In the genomic region with DNA sequence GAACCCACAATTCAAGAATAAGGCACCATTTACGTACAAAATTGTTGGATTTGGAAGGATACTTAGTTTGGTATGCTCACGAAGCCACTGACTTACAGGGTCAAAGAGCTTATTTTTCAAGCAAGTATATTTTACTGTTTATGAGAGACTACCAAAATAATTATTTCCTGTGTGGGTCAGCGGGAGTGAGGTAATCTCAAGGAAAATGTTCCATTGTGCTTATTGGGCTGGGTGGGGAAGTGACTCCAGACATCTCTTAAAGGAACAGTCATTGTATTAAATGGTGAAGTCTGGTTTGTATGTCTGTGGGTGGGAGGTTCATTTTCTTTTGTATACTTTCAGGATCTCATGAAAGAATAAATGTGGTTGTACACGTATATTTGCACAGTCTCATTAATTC, we compare ENCODE assay signal across 16 mouse cellular contexts. TPM values are rescaled to one million over a fixed set of nuclear protein-coding genes. Genes with fewer than 3 reads are reported as not detected.
DNase-seq lines count a peak whose midpoint lies in the region; ATAC-seq and TF ChIP-seq lines count a peak whose summit lies in the region.
"Had no signal": no experiment of that assay in that cellular context is flagged by ENCODE, and none has a peak within 500 bp of the region (broad histone marks: within the 10 kb centered on the region; RNA-seq: fewer than 3 reads in every experiment).

No protein-coding gene starts in this region.

- H3K9ac ChIP-seq in limb, embryonic 14.5 days (ENCODE audit: low read depth, low read length, severe bottlenecking), result no peak overlapping the region
- H3K9ac ChIP-seq: embryonic facial prominence, embryonic 12.5 days; limb, embryonic 12.5 days had no signal

- intact Hi-C loops in heart, postnatal 25 days (cut with DNase I), result loop anchor here (5.0 kb wide), 4 partner anchors 109 to 239 kb away; partner anchors contain the start of gene Raph1

- H3K9me3 ChIP-seq in limb, embryonic 14.5 days (ENCODE audit: control insufficient read depth, low read length), result no peaks in the 10 kb centered on the region
- no peaks in the 10 kb centered on the region for H3K9me3 ChIP-seq in limb, embryonic 10.5 days (replicated peaks)
- H3K9me3 ChIP-seq: embryonic facial prominence, embryonic 12.5 days; limb, embryonic 12.5 days had no signal

- H3K4me1 ChIP-seq in limb, embryonic 14.5 days (ENCODE audit: control insufficient read depth, insufficient read depth, low read length), result no peaks in the 10 kb centered on the region
- H3K4me1 ChIP-seq in limb, embryonic 10.5 days, result no peaks in the 10 kb centered on the region
- H3K4me1 ChIP-seq: embryonic facial prominence, embryonic 12.5 days had no signal

- no peaks in the 10 kb centered on the region for H3K27me3 ChIP-seq in limb, embryonic 14.5 days (ENCODE audit: control insufficient read depth, insufficient read depth, low read length)
- H3K27me3 ChIP-seq in limb, embryonic 10.5 days (ENCODE audit: low read depth, poor library complexity, severe bottlenecking), result no peaks in the 10 kb centered on the region
- H3K27me3 ChIP-seq: embryonic facial prominence, embryonic 12.5 days; limb, embryonic 12.5 days had no signal

- no peak for ATAC-seq in limb, embryonic 14.5 days (ENCODE audit: low FRiP score, low read depth)
- 0 out of 2 replicates have a peak, but pooled peaks have one; percentile 29 for ATAC-seq in megakaryocyte progenitor cell, adult 5-6 weeks (replicated peaks; ENCODE audit: poor library complexity)

- H3K36me3 ChIP-seq in limb, embryonic 14.5 days (ENCODE audit: control insufficient read depth, insufficient read depth, low read length), result no peaks in the 10 kb centered on the region
- H3K36me3 ChIP-seq in limb, embryonic 10.5 days, result no peaks in the 10 kb centered on the region
- H3K36me3 ChIP-seq: embryonic facial prominence, embryonic 12.5 days; limb, embryonic 12.5 days had no signal

- H3K4me3 ChIP-seq in limb, embryonic 14.5 days (replicated peaks; ENCODE audit: low read length), result no peak overlapping the region
- H3K4me3 ChIP-seq in limb, embryonic 10.5 days, result no peak overlapping the region
- H3K4me3 ChIP-seq: embryonic facial prominence, embryonic 12.5 days; limb, embryonic 12.5 days had no signal

- H3K27ac ChIP-seq in limb, embryonic 14.5 days (replicated peaks; ENCODE audit: low read depth, low read length), result no peak overlapping the region
- no peak overlapping the region for H3K27ac ChIP-seq in limb, embryonic 10.5 days
- H3K27ac ChIP-seq: embryonic facial prominence, embryonic 12.5 days; limb, embryonic 12.5 days; macrophage had no signal

- DNase-seq in heart, adult 11 months, result peak; percentile 93
- DNase-seq in heart, postnatal 25 days (ENCODE audit: low spot score), result no peak
- peak; percentile 22 for DNase-seq in limb, embryonic 14.5 days (ENCODE audit: low spot score)
- DNase-seq in limb, embryonic 10.5 days (ENCODE audit: low spot score), result no peak
- peak; percentile 62 for DNase-seq in kidney, postnatal 14 days
- DNase-seq in gastrocnemius, postnatal 10 days, result no peak
- no peak for DNase-seq in Muller cell, postnatal 12 days (ENCODE audit: inconsistent ontology term)
- DNase-seq: adrenal gland, adult 8-10 months; cerebellum, postnatal 14 days; midbrain, embryonic 14.5 days; right cerebral cortex, postnatal 4 days; thymus, adult 18-20 months had no signal

- WGBS in limb, embryonic 14.5 days, result 58% methylated on average over 4 of the region's 4 CpGs
- WGBS in limb, embryonic 10.5 days, result 83% methylated on average over 4 of the region's 4 CpGs

- H3K4me2 ChIP-seq in limb, embryonic 14.5 days (replicated peaks; ENCODE audit: low read depth, low read length, severe bottlenecking), result no peak overlapping the region
- H3K4me2 ChIP-seq: embryonic facial prominence, embryonic 12.5 days; limb, embryonic 12.5 days had no signal

- TF ChIP-seq POLR2A in limb, embryonic 14.5 days (IDR thresholded peaks at IDR 0.05; ENCODE audit: borderline replicate concordance, extremely low read depth, insufficient read depth, insufficient read length), result no peak

RNA-seq across cellular contexts. Expression of gene Cd28, which starts 2.0 kb away (rescaled TPM):
- total RNA-seq in heart, postnatal 25 days (2021), result 10 to 100 TPM in 1 of 2 experiments, 1 to 10 TPM in 1; 8.7 to 10.2 TPM
- polyA plus RNA-seq in limb, embryonic 14.5 days (2012; rRNA removed), result 0.24 and 0.45 TPM in 2 replicates
- 0.25 and 0.57 TPM in 2 replicates for polyA plus RNA-seq in limb, embryonic 14.5 days (2014; fragmentation: Nextera tagmentation; extraction: Ambion mirVana)
- polyA plus RNA-seq in limb, embryonic 10.5 days (2016; fragmentation: Nextera tagmentation; extraction: Ambion mirVana), result 0.08 and 0.09 TPM in 2 replicates
- 2.1 and 2.2 TPM in 2 replicates for total RNA-seq in megakaryocyte progenitor cell, adult 5-6 weeks (2015)
- total RNA-seq in megakaryocyte progenitor cell, adult 5-6 weeks (2017), result 1.1 and 1.7 TPM in 2 replicates
- 1 to 10 TPM; 3.4 to 5.1 TPM for total RNA-seq in gastrocnemius, postnatal 10 days (2021)

Comparison
In these comparisons a context has a peak if more than half of its experiments do, and no peak if none do; other contexts are left out.
1. DNase-seq: peak in heart, adult 11 months (single experiment), limb, embryonic 14.5 days (single experiment) and kidney, postnatal 14 days (single experiment); none in heart, postnatal 25 days (single experiment), limb, embryonic 10.5 days (single experiment), gastrocnemius, postnatal 10 days (single experiment) and Muller cell, postnatal 12 days (single experiment).